Mouse (Mus musculus): ENCODE data around the gene Inpp5k.

DNA sequence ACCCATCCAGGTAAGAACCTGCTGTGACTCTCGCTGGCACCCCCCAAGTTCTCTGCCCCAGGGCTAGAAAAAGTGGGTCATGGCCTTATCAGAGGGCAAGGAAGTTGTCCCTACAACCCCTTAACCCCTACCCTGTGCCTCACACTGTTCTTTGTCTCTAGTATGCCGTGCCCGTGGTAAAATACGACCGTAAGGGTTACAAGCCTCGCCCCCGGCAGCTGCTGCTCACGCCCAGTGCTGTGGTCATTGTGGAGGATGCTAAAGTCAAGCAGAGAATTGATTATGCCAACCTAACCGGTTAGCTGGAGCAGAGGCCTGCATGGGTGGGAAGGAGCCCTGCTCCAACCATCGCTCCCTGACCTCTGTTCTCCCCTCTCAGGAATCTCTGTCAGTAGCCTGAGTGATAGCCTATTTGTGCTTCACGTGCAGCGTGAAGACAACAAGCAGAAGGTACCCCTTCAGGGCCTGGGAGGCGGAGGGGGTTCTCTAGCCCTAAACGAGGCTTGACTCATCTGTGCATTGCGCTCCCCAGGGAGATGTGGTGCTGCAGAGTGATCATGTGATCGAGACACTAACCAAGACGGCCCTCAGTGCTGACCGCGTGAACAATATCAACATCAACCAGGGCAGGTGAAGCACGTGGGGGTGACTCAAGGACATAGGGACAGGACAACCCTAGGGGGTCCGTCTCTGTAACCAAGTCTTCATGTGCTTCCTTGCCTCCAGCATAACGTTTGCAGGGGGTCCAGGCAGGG lies 40.8 kb downstream of the Inpp5k start:
- TF ChIP-seq POLR2A (IDR thresholded peaks at IDR 0.05; ENCODE audit: borderline replicate concordance, control insufficient read depth, low read depth, low read length): no peak
- no peak for TF ChIP-seq CTCF (IDR thresholded peaks at IDR 0.05; ENCODE audit: control insufficient read depth, insufficient read depth, low read length)
